Mouse (Mus musculus): ENCODE measurements around the gene Rhobtb1.

The Rhobtb1 gene

GRCm38 (mm10) chr10:69328029-69328655 lies 176.9 kb downstream of the Rhobtb1 start:
- no peak for DNase-seq

GRCm38 (mm10) chr10:69328656-69329046 lies 177.4 kb downstream of the Rhobtb1 start:
- DNase-seq = no peak

DNA sequence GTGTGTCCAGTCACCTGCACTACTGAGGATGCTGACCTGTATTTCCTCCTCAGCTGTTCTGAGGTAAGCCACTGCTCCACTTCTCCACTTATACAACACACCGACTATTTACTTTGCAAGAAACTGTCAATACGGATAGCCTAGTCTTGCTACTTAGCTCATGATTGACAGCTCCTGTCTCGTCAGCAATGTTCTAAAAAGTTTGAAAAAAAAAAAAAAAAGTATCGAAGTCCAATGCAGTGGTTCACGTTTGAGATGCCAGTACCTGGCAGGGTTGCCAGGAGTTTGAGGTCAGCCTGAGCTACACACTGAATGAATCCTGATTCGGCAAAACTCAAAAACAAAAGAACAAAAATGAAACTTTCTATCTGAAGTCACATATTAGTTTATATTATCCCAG lies 180.0 kb downstream of the Rhobtb1 start:
- peak; percentile 31 to 46 for DNase-seq

GRCm38 (mm10) chr10:69333212-69333611 lies 182.0 kb downstream of the Rhobtb1 start:
- no peak for DNase-seq

DNA sequence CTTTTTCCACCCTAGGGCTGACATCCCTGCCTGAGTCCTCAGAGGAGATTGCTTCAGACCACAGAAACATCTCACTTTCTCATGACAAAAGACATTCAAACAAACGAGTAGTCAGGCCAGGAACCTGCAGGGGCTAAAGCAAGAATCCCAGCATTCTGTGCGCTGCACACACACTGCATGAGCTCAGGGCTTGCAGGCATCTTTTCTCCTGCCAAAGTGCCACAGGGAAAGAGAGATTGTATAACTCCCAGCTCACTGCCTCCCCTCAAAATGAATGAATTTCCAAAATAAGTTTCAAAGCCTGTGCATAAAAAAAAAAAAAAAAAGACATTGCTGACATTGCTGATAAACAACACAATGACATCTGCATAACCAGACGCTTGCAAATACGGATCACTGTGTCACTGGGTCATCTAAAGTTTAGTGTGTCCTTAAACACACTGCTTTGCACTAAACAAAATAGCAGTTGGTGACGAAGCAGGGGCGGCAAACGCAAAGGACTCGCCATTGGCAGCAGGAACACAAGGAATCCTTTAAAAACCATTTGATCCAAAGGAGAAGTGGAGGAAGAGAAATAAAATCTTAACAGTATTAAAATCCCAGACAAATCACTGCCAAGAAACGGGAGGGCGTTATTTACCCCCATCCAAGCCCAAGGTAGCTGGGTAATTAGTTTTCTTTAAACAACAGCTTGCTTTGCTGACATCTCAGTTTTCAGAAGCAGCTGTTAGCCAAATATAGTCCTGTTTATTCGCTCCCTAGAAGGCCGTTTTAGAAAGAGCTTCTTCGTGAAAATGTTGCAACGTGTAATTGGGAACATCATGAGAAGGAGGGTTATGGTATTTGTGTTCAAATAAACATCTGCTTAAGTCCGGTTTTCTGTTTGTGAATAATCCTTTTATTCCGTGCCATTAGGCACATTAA lies 183.3 kb downstream of the Rhobtb1 start:
- DNase-seq = no peak

DNA sequence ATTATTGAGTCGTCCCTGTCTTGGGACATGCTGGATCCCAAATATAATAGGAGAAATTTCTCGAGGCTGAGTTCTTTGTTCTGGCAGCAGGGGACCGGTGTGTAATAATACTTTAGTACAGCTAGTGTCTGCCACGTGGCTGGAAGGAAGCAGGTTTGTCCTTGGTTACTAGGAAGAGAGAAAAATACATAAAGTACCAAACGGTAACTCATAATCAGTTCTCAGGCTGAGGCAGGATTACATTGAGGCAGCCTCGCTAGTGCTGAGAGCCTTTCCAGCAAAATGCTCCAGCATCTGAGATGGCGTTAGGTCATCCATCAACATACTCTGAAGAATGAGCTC lies 183.9 kb downstream of the Rhobtb1 start:
- DNase-seq = no peak

DNA sequence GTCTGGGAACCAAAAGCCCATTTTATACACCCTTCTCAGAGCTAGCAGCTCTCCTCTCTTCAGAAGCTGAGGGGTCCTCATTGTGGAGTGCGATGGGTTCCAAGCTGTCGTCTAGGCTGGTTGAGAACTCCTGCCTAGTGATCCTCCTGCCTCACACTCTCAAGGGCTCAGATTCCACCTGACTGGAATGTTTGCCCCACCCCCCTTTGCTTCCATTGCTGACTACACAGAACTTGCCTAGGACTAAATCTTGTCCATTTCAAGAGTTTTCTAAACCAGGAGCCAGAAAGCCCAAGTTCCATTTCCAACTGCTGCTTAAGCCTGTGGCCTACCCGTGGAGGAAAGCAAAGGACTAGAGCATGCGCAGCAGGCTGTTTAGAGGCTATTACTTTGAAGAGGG lies 184.4 kb downstream of the Rhobtb1 start:
- DNase-seq = no peak

DNA sequence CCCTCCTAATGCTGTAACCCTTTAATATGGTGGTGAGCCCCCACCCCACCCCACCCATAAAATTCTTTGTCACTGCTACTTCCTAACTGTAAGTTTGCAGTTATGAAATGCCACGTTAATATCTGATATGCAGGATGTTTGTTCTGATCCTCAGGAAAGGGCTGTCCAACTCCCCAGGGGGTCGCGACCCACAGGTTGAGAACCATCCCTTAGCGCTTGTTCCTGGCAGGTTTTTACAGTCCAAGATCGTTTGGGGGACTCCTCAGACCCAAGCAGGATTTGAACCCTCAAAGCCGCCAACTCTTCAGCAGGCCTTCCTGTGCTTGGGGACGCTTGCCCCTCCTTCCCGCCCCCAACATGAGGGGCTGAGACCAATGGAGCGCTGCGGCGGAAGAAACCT lies 185.0 kb downstream of the Rhobtb1 start:
- no peak for DNase-seq

- DNase-seq = no peak
Observed at GRCm38 (mm10) chr10:69340001-69340400, 188.8 kb downstream of the Rhobtb1 start.
